Mouse (Mus musculus): ENCODE data around the gene Zbtb48.

The Zbtb48 gene

DNA sequence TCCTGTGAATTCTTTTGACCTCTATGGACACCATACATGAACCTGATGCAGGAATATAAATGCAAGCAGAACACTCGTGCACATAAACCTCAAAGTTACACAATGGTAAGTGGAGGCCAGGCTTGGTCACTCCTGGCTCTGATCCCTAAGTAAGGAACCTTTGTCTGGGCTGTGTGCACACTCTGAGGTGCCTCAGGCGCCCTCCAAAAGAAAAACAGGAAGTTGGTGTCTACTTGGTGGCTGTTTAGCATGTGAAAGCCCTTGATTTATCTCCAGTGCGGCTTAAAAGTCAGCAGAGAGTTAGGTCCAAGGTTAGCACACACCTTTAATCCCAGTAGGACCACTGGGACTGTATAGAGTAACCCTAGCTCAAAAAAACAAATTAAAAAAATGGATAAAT is 28.0 kb downstream of the Zbtb48 start:
- no peak for DNase-seq

- no peak for DNase-seq
These were observed 29.8 kb downstream of the Zbtb48 start for GRCm38 (mm10) chr4:151997701-151998100.

DNA sequence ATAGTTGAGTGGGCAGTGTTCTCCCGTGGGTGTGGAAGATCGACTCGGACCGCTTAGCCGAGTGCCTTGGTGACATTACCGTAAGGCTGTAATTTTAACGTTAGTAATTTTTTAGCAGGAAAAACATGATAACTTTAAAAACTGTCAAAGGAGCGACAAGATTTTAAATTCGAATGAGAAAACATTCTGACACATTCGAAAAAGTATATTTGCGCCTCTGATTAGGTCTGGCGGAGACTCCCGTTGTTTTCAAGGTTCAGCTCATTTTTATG is 30.6 kb downstream of the Zbtb48 start:
- DNase-seq: no peak

- peak; percentile 99 for DNase-seq
These were observed 31.1 kb downstream of the Zbtb48 start, which contains the start of gene Phf13 for GRCm38 (mm10) chr4:151996173-151996950. TSS of gene Phf13 (minus strand) at chr4:151996258.

DNA sequence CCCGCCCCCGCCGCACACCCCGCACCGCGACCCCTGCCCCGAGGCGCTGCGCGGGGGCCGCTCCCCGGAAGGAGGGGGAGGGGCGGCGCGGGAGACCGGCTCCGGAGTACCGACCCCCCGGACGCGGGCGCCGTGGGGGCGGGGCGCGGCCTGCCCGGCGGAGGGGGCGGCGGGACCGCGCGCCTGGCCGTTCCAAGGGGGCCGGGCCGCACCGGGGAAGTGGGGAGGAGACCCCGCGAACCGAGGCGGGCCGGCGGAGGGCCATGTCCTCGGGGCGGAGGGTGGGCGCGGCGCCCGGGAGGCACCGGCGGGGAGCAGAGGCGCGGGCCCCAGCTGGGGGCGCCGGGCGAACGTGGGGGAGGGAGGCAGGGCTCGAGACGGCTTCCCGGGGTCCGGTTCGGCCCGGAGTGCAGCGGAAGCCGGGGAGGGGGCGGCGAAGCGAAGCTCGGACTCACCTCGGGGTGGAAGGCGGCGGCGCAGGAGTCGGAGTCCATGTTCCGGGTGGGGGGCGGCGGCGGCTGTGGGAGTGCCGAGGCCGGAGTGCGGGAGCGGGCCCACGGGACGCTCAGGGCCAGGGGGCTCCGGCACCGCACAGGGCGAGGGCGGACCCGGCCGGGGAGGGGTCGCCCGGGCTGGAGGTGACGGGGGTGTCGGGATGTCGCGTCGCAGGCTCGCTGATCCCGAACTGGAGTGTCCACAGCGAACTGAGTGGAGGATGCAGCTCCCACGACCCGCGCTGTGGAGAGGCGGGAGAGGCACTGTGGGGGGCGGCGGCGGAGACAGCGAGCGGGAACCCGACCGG is 31.9 kb downstream of the Zbtb48 start:
- DNase-seq: peak; percentile 73

DNA sequence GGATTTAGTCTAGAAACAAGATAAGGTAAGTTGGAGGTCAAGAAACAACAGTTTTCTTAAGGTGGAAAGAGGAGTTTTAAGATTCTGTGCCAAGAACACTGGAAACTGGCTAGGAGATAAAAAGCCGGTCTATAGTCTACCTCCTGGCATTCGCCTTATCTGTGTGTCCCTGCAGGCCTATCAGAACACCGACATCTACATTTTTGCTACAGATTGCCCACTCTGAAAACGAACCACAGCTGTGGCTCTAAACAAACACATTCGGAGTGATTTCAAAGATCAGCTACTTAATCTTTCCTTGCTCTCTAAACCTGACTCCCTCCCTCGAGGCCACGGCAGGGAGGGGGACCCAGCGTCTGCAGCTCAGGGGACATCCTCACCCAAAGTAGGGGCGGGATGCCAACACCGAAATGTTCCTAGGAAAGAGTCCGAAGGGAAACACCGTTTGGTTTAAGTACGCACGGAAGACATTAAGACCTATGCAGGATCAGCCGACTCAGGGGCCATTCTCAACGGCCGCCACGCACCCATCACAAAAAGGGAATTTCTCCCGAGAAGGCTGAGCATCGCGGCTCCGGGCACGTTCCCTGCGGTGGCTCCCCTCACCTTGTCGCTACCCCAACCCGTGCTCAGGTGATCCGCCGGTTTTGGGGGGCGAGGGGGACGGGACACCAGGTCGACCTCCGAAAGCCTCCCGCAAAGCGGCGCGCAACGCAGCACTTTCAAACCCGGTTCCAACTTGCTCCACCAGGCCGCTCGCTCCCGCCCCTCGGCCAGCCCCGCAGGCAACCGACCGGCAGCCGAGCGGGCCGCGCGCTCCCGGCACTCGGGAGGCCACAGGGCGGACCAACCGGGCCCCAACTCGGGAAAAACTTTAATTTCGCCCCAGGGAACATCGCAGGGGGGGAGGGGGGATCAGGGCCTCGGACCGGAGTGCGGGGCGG is 33.0 kb downstream of the Zbtb48 start:
- peak; percentile 70 for DNase-seq

GRCm38 (mm10) chr4:151993035-151993434 is 34.4 kb downstream of the Zbtb48 start:
- no peak for DNase-seq

- DNase-seq: no peak
These were observed 35.4 kb downstream of the Zbtb48 start for GRCm38 (mm10) chr4:151992091-151992490.

GRCm38 (mm10) chr4:151989110-151989488 is 38.4 kb downstream of the Zbtb48 start:
- DNase-seq: no peak

DNA sequence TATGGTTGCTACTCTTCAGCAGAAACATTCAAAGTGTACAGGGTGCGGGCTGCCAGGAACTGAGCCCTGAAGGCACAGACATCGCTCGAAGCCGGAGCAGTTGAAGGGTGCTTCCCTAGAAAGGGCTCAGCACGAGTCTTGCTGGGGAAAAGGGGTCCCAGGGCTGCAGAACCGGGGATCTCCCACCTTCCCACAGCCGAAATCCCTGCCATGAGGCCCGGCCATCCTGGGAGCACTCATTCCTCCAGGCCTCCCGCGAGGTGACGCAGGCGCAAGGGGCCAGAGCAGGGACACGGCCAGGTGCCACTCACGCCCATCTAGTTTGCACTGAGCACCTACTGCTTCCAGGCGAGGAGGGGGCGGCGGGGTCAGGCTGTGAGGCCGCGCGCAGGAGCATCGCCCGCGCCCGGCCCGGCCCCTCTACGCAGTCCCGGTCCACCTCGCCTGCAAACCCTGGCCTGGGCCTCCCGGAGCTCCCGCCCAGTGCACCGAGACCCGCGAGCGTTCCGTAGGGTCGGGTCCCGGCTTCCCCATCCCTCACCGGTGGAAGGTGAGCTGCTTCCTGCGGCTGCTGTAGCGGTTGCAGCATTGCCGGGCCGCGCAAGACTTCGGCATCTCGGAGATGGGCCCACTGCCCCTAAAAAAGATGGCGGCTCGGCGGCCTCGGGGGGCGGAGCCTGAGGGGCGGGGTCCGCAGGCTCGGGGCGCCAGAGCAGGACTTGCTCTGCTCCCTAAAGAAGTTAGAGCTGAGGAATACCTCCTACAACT is 38.9 kb downstream of the Zbtb48 start, which contains the start of gene Thap3:
TSS of gene Thap3 (minus strand) at position 656 of the 768 bp plus-strand sequence.
- peak; percentile 90 for DNase-seq

DNA sequence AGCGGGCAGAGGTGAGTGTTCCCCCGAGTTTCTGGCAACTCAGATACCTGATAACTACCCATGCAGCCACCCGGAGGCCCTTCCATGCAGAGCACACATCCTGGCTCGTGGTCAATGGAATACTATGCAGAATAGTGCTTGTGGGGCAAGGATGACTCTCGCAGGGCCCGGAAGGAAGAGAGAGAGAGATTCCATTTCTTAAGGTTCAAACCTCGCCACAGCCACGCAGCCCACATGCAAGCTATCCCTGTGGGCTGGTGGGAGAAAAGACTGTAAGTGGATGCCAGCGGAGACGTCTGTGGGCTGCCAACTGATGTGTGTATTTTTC is 39.5 kb downstream of the Zbtb48 start:
- DNase-seq: no peak

DNA sequence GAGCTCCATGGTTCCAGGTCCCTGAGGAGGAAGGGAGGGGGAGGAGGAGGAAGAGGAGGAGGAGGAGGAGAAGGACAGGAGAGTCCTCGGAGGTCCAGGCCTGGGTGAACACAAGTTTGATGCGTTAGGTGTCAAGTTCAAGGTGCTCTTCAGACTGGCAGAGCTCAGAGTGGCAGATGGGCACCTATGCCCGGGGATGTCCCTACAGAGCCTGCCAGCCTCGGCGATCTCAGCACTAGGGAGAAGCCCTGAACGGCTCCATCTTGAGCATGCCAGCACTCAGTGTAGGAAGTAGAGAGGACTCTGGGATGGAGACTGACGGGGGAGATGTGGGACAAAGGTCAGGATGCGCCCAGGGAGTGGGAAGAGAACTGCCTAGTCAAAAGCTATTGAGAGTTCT is 40.8 kb downstream of the Zbtb48 start:
- no peak for DNase-seq

DNA sequence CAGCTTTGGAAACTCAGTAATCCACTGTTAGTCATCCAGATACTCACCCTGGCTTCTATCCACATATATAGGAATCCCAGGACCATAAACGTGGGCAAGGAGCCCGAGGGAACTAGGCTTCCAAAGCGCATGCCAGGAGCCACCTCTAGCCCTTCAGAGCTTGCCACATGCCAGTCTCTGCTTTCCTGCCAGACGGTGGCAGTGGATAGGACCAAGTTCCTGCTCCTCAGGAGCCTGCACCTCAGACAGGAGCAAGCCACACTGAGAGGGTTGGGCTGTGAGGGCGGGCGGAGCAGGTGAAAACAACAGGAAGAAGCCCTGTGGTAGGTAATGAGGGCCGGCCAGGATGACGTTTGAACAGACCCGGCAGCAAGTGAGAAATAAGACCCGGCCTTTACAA is 41.6 kb downstream of the Zbtb48 start:
- peak; percentile 39 for DNase-seq

- peak; percentile 62 for DNase-seq
These were observed 43.9 kb downstream of the Zbtb48 start for GRCm38 (mm10) chr4:151983560-151983959.

GRCm38 (mm10) chr4:151983043-151983442 is 44.4 kb downstream of the Zbtb48 start:
- DNase-seq: no peak

DNA sequence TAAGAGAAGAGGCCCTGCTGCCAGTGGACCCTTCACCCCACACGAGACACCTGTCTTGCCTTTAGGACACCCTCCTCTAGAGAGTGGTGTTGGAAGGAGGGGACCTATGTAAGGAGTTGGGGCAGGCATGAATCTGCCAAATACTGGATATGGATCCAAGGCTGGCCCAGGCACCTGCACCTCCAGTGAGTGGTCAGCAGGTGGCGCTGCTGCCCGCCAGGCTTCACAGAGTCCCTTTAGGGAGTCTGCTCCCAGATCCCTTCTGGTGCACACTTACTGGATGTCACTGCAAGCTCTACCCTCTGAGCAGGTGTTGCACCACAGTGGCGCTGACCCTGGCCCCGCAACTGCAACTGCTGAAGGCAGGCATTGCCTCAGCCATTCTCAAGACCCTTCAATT is 46.1 kb downstream of the Zbtb48 start:
- peak; percentile 87 for DNase-seq

DNA sequence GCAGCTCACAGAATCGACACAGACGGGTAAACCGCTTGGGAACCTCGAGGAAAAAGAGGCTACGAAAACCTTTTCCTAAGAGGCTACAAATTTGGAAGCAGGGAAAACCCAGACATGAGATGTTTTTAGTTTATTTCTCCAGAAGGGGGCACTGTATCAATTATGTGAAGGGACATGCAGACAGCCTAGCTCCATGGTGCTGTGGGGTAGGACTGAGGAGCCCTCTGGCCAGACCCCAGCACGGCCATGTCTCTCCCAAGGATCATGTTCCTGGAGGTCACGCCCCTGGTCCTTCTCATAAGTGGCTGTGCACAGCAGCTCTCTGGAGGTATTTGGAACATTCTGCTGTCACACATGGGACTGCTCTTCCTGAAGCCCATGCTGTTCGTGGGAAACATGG is 46.8 kb downstream of the Zbtb48 start:
- no peak for DNase-seq

DNA sequence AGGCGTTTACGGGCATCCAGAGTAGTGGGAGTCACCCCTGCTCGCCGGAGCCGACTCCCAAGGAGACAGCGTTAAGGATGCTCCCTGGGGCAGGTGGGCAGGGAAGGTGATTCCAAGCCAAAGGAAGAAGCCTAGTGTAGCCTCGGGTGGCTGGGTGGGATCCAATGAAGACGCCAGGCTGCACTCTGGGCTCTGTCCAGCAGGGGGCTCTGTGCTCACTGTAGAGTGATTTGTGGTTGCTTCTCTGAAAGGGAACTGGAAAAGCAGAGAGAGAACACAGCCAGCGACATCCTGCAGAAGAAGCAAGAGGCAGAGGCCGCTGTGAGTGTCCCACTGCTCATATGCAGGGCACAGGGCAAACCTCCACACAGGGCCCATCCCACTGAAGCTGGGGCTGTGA is 49.7 kb downstream of the Zbtb48 start:
- peak; percentile 92 for DNase-seq

DNA sequence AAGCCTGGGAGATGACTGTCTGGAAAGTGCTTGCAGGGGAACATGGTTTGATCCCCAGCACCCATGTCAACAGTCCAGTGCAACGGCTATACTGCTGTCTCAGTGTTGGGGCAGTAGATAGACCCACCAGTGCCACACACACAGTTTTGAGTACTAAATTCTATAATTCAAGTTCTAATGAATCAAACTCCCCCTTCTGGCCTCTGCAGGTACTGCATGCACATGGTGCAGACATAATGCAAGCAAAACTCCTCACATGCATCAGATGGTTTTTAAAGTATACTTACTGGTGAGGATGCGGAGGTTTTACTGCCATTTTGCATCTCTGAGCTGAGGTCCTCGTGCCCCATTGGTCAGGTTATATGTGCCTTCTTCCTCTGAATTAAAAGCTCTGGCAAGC is 52.0 kb downstream of the Zbtb48 start:
- DNase-seq: peak; percentile 63

DNA sequence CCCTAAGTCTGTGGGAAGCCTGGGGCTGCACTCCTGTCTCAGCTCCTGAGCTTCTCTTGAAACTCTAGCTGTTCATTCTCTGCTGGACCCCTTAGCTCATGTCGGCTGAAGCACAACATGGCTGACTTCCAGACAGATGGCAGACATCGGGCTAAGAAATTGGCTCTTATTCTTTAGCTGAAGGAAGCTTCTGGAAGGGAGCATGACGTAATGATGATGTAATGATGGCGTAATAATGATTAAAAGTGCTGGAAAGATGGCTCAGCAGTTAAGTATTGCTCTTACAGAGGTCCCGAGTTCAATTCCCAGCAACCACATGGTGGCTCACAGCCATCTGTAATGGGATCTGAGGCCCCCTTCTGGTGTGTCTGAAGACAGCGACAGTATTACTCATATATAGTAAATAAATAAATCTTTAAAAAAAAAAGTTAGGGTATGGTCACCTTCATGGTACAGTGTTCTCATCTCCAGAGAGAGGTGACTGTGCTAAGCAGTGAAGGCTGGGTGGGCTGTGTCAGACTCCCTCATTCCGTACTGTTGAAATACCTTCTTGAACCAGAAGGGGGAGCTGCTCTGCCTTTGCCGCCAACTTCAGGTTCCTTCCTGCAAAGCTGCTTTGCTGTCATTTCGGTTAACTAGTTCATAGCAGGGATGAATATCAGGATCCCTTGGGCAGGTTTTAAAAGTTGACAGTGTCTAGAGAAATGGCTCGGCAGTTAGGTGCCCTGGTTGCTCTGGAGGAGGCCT is 55.1 kb downstream of the Zbtb48 start:
- peak; percentile 40 for DNase-seq

Data from kidney, postnatal 10 days (tissue).